Mouse (Mus musculus) megakaryocyte, embryonic 14.5 days (primary cell): ENCODE data around the gene Spint1. TPM values are rescaled to one million over a fixed set of nuclear protein-coding genes. Genes with fewer than 3 reads are reported as not detected.

Experiments
- H3K27me3 ChIP-seq: replicated peaks from 2 replicates; pipeline ENCODE3; 2012; ENCODE audit warnings: inconsistent platforms
- H3K36me3 ChIP-seq: replicated peaks from 2 replicates; pipeline ENCODE3; 2012; ENCODE audit warnings: low read length, inconsistent platforms, mixed read lengths
- H3K4me1 ChIP-seq: 2 replicates; pipeline ENCODE4 v1.6.1; 2012; ENCODE audit warnings: inconsistent platforms
- H3K4me3 ChIP-seq: replicated peaks from 2 replicates; pipeline ENCODE3; 2012; ENCODE audit warnings: moderate library complexity, mild to moderate bottlenecking, inconsistent platforms
- H3K9me3 ChIP-seq: 2 replicates; pipeline ENCODE4 v1.6.1; 2012; ENCODE audit warnings: inconsistent platforms
- FLI1 ChIP-seq: IDR thresholded peaks from 2 replicates; pipeline ENCODE4 v1.6.1; 2012; ENCODE audit warnings: low read length, inconsistent platforms, mixed read lengths
- GATA1 ChIP-seq: IDR thresholded peaks from 3 replicates; pipeline ENCODE4 v1.6.1; 2012; ENCODE audit warnings: mixed read lengths, low read length, inconsistent platforms, borderline replicate concordance
- polyA plus RNA-seq: library from polyadenylated mRNA; stranded (reverse); fragments of >175 nt; gene quantifications from 2 replicates; pipeline ENCODE4 v1.2.3, GENCODE M21; 2012; ENCODE audit warnings: low replicate concordance; ENCODE audit not compliant: insufficient read depth

The Spint1 gene
- polyA plus RNA-seq, 1 experiment: not detected

DNA sequence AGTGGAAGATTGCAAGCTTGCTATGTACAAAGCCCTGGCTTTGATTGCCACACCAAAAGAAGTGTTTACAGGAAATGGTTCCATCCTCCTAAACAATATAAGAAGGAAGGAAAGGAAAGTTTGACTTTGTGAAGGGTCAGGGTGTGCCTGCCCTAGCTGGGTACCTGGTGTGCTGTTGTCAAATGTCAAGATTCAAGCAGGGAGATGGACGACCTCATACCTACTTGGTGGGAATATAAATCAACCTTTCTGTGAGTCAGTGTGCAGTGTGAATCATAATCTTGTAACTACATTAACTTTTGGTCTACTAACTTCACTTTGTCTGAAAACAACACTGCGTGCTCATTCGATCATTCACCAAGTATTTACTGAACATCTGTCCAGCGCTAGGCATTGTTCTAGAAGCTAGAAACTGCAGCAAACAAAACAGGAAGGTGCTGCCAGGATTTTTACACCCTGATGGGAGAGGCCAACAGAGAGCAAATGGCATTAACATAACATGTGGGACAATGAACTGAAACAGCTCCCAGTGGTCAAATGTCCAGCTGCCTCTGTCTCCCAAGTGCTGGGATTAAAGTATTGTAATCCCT is 33.2 kb upstream of the Spint1 start:
- Histone ChIP-seq H3K9me3 (no peaks in the 10 kb centered on the region), H3K27me3 (peaks cover 2% of the 10 kb centered on the region), H3K4me3 (no peak overlapping the region), H3K36me3 (no peaks in the 10 kb centered on the region), H3K4me1 (peaks cover 18% of the 10 kb centered on the region)
- TF ChIP-seq FLI1: no peak
- no peak for TF ChIP-seq GATA1

DNA sequence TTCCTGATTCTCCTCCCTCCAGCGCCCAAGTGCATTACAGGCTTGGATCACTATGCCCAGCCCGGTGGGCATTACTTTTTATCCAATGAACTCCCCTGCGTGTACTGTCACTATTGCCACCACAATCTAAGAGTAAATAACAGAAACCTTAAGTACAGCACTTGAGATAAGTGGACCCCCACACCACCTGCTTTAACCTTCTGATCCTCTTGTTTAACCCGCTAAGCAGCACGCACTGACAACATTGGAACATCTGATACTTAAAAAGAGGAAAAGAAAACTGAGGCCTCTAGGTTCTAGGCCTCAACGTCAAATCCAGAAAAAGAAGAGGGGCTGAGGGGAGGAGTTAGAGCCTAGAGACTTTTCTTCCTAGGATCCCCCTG is 29.2 kb upstream of the Spint1 start:
- H3K4me1 ChIP-seq: peaks cover 33% of the 10 kb centered on the region
- H3K27me3 ChIP-seq: no peaks in the 10 kb centered on the region
- H3K9me3 ChIP-seq: no peaks in the 10 kb centered on the region
- H3K36me3 ChIP-seq: peaks cover 28% of the 10 kb centered on the region
- TF ChIP-seq FLI1 (no peak), GATA1 (no peak)
- peak overlapping the region; percentile 99 for H3K4me3 ChIP-seq

DNA sequence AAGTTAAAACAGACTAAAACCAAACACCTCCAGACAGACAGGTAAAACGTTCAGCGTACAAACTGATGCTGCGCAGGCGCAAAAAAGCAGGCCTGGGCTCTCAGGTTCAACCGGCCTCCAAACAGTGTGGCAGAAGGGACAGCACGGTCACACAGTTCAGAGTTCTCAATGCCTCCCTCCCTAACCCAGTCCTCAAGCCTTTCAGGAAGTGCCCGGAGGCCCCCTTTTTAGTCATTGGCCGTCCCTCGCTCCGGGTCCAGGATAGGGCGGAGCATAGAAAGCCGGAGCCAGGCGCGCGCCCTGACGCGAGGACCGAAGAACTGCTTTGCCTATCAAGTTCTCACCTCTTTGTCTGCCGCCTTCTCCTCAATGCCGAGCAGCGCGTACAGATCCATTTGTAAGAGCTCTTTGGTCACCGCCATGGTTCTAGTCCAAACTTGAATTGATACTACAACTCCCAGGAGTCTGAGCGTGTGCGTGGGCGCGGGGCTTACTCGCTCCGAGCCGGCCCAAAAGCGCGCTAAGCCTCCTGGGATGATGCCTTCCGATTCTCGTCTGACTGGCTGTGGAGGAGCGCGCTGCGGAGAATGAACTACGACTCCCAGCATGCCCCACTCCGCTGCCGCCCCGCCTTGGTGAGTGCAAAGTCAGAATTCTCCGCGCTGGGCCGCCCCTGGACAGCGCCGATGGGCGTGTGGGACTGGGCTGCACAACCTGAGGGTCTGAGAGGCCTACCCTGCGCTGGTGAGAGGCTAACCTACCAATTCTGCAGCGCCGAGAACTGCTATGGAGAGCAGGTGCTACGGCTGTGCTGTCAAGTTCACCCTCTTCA is 28.6 kb upstream of the Spint1 start, which contains the start of the genes Zfyve19 and Dnajc17:
Gene Zfyve19 (plus strand): TSS at position 274 of the 832 bp plus-strand sequence.
Gene Dnajc17 (minus strand): TSS at position 452 of the 832 bp plus-strand sequence.
- Histone ChIP-seq H3K36me3 (peaks cover 34% of the 10 kb centered on the region), H3K27me3 (no peaks in the 10 kb centered on the region), H3K4me1 (peaks cover 33% of the 10 kb centered on the region), H3K4me3 (peak within 1 kb of the TSS; percentile 99), H3K9me3 (no peaks in the 10 kb centered on the region)
- TF ChIP-seq FLI1 (no peak), GATA1 (no peak)

DNA sequence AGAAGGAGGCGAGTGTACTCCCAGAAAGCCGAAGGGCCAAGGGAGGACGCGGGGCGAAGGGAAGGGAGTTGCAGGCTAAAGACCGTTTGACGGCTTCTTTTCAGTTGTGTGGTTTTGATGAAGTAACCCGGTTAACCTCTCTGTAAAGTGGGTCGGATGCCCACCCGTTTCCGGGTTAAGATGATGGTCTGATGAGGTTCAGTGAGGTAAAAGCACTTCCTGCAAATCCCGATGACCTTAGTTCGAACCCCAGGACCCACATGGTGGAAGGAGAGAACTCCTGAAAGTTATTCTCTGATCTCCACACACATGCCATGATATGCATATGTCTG is 28.0 kb upstream of the Spint1 start:
- Histone ChIP-seq H3K4me1 (peaks cover 27% of the 10 kb centered on the region), H3K9me3 (no peaks in the 10 kb centered on the region), H3K4me3 (peak overlapping the region; percentile 99), H3K27me3 (no peaks in the 10 kb centered on the region), H3K36me3 (peaks cover 39% of the 10 kb centered on the region)
- no peak for TF ChIP-seq FLI1
- TF ChIP-seq GATA1: no peak

DNA sequence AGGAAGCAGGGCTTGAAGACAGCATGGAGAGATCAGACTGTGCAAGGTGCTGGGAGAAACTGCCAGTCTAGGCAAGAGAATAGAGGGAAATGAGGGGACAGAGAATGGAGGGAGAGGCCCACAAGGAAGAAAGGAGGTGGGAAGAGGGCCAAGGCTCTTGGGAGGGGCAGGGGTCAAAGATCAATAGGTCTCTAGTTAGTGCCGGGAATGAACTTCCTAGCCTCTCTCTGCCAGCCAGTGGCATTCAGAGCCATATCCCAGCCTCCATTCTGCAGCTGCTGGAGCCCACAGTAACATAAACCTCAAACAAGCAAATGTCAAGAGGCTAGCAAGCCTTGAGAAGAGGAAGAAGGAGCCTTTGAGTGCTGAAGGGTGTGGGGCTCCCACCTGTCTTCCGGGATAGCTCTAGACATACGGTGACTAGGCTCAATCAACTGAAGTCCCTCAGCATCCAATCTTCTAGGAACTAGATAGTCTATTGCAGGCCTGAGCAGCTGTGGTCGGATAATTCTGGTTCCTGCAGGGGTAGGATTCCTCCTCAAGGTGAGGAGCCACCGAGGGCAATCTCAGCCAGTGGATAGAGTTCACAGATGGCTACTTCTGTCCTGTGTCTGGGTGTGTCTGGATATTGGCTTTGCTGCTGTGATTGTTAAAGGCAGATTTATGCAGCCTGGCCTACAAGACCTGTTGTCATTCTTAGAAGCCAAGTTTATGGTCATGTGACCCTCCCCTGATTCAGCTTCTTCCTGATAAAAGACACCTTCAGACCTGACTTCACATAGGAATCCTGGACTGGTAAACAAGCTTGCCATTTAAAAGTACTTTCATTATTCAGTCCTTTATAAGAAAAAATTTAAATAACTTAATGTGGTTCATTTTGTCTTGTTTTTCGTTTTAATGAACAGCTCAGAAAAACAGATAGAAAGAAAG is 7.1 kb upstream of the Spint1 start, which contains the start of gene Ppp1r14d:
Gene Ppp1r14d (minus strand): TSS at position 132 of the 930 bp plus-strand sequence.
- peaks cover 7% of the 10 kb centered on the region; the same call in 1 of the 2 replicates for H3K9me3 ChIP-seq

DNA sequence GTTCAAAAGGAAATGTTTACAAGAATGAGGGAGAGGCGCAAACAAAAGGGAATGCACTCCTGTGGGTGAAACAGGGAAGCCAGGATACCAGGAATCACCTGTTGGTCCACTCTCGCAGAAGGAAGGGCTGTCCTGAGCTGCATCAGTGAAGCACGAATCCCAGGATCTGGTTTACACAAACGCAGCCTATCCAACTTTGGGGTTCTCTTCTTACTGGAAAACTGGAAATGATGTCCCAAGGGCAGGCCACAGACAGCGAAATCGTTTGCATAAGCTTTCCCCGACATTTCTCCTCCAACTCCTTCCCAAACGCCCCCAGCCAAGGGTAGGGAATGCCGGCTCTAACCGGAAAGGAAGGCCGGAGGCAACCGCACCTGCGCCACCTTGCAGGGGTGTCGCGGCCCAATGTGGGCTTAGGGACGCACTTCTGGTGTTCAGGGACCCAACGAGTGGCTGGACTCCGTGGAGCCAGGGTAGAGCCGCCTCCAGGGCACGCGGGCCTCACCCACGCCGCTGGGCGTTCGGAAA is 416 bp upstream of the Spint1 start:
- Histone ChIP-seq H3K27me3 (peaks cover 88% of the 10 kb centered on the region), H3K4me1 (peaks cover 16% of the 10 kb centered on the region), H3K9me3 (peaks cover 4% of the 10 kb centered on the region; the same call in 1 of the 2 replicates), H3K36me3 (no peaks in the 10 kb centered on the region), H3K4me3 (peak overlapping the region; percentile 90)
- TF ChIP-seq GATA1 (no peak), FLI1 (no peak)

More for the DNA sequence above, 7.1 kb upstream of the Spint1 start, which contains the start of gene Ppp1r14d:
- H3K36me3 ChIP-seq: no peaks in the 10 kb centered on the region
- peaks cover 59% of the 10 kb centered on the region for H3K27me3 ChIP-seq
- H3K4me1 ChIP-seq: no peaks in the 10 kb centered on the region
- TF ChIP-seq GATA1: no peak
- TF ChIP-seq FLI1: no peak
- no peak within 1 kb of the TSS for H3K4me3 ChIP-seq

DNA sequence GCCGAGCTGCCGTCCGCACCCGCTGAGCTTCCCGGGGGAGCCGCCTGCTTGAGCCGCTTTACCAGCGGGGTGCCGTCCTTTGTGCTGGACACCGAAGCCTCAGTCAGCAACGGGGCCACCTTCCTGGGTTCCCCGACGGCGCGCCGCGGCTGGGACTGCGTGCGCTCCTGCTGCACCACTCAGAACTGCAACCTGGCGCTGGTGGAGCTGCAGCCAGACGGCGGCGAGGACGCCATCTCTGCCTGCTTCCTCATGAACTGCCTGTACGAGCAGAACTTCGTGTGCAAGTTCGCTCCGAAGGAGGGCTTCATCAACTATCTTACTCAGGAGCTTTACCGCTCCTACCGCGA is 684 bp downstream of the Spint1 start:
- H3K4me1 ChIP-seq: peaks cover 23% of the 10 kb centered on the region
- H3K4me3 ChIP-seq: peak overlapping the region; percentile 90
- H3K9me3 ChIP-seq: peaks cover 4% of the 10 kb centered on the region; the same call in 1 of the 2 replicates
- no peaks in the 10 kb centered on the region for H3K36me3 ChIP-seq
- peaks cover 93% of the 10 kb centered on the region for H3K27me3 ChIP-seq
- no peak for TF ChIP-seq FLI1
- no peak for TF ChIP-seq GATA1

DNA sequence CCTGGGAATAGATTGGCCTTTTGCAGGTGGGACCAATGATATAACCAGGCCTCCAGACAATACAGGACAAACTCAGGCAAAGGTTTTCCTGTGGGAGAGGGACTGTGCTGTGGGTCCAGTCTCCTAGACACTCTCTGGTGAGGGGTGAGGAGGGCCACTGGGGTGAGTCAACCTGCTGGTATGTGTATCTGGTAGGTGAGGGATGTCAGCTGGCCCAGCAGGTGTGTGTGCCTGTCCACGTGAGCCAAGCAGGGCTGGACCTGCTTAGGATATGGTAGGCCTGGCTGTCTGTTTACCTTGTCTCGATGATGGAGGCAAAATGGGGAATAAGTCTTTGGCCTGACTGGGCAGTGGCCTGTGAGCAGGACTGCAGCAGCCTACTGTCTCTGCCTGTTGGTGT is 1.5 kb downstream of the Spint1 start:
- peaks cover 89% of the 10 kb centered on the region for H3K27me3 ChIP-seq
- no peaks in the 10 kb centered on the region for H3K36me3 ChIP-seq
- no peak overlapping the region for H3K4me3 ChIP-seq
- peaks cover 23% of the 10 kb centered on the region for H3K4me1 ChIP-seq
- H3K9me3 ChIP-seq: no peaks in the 10 kb centered on the region
- TF ChIP-seq GATA1 (no peak), FLI1 (no peak)

DNA sequence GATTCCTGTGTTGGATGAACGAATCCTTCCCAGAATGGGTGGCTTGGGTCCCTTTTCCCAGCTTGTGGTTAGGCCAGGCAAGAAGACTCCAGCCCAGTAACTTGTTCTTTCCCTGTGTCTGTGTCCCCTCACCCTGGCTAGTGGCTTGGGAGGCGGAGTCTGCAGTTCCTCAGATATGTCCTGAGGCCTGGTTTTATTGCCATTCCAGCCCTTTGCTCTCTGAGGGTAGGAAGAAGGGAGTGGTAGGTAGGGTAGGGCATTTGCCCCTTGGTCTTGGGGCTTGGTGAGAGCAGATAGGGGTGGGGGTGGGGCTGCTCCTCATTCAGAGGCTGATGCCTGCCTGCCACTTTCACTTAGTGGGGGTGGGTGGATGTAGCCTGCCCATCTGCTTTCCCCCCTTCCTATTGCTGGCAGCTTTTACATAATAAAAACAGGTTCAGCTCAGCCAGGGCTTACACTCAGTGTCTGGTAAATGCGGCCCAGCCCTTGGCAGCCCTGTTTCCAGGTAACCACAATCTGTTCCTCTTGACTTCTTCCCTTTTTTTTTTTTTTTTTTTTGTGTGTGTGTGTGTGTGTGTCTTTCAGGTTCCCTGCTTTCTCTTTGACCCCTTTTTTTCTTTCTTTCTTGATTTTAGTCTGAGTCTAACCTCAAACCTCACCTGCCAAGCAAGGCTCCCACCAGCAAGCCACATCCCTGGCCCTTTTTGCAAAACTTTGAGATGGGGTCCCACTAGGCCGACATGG is 3.1 kb downstream of the Spint1 start:
- Histone ChIP-seq H3K4me3 (no peak overlapping the region), H3K27me3 (peaks cover 84% of the 10 kb centered on the region), H3K4me1 (peaks cover 27% of the 10 kb centered on the region), H3K36me3 (no peaks in the 10 kb centered on the region), H3K9me3 (no peaks in the 10 kb centered on the region)
- TF ChIP-seq FLI1 (no peak), GATA1 (no peak)
